Mouse (Mus musculus) monocyte, adult 2 months (primary cell): ENCODE results near the gene Prkcg.
"Not testable (repeated sequence)": the region's sequence is repeated elsewhere in the genome, so short reads cannot be mapped to it uniquely, and the experiment has no call there.

ENCODE experiments used
- DNase-seq, 2 experiments: peaks; one replicate each; pipeline ENCODE4 v3.0.0; 2022; ENCODE audit warnings: low spot score in 2 of 2, low read depth in 1 of 2

Gene Prkcg

DNA sequence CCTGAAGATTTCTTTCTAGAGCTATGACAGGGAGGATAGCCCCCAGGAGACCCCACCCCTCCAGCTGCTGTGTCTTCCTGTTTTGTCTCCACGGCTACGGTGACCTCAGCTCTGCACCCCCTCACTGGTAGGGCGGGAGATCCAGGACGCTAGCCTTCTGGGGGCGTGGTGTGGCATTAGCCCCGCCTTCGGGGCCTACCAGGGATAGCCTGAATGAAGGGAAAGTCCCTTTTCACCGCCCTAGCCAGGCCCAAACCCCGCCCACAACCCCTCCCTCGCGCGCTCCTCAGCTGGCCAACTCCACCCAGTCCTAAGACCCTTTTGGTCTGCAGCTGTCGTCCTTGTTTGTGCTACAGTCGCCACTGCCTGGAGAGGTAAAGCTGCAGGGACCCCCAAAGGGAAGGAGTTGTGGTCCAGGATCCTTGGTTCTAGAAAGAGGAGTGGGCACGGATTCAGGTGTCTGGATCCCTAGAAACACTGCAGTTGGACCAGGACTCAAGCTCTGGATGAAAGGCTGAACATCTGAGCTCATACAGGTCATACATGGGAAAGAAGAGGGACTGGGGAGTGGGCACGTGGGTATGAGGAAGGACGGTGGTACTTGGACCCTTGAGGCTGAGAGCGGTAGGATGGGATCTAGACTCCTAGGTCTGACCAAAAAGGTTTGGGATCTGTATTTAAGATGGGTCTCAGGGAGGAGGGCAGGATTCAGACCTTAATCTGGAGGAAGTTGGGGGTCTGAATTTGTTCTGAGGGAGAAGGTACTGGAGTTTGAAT is 1.5 kb downstream of the Prkcg start:
- peak; percentile 95 to 97 for DNase-seq

GRCm38 (mm10) chr7:3291197-3291596 is 2.2 kb downstream of the Prkcg start:
- no peak for DNase-seq

DNA sequence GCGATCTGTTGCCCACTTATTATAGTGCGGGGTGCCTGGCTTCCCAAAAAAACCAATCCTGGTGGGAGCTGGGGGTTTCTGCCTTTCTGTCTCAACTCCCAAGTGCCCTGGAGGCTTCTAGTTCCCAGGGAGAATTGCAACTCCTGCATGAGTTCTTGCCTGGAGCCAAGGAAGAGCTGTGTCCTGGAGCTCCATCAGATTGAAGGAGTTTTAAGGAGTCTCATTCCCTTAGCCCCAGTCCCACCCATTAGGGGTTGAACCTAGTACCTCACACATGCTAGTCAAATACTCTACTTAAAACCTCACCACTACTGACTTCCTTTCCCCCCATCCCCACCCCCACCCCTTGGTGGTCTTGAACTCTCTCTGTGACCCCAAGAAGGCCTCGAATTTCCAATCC is 2.8 kb downstream of the Prkcg start:
- no peak for DNase-seq

GRCm38 (mm10) chr7:3292271-3292670 is 3.3 kb downstream of the Prkcg start:
- not testable (repeated sequence) for DNase-seq

GRCm38 (mm10) chr7:3292791-3293190 is 3.8 kb downstream of the Prkcg start:
- peak; percentile 67 to 78 for DNase-seq

DNA sequence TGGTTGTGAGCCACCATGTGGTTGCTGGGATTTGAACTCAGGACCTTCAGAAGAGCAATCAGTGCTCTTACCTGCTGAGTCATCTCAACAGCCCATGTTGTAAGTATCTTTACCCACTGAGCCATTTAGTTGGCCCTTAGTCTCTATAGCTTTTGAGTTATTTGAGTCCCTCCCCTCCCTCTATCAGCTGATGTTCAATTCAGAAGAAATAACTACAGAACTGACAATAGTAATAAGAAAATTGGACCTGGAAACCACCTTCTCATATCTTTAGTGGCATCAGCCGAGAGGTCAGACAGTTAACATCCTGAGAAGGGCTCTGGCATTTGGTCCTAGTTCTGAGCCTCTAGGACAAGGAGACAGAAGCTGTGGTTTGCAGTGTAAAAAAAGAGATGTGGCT is 5.8 kb downstream of the Prkcg start:
- no peak for DNase-seq

GRCm38 (mm10) chr7:3295321-3296110 is 6.5 kb downstream of the Prkcg start:
- no peak for DNase-seq

- no peak for DNase-seq
Measured at GRCm38 (mm10) chr7:3296711-3297110, 7.7 kb downstream of the Prkcg start.

- no peak for DNase-seq
Measured at GRCm38 (mm10) chr7:3299941-3300617, 11.1 kb downstream of the Prkcg start.

- DNase-seq, result no peak
Measured at GRCm38 (mm10) chr7:3300891-3301627, 12.1 kb downstream of the Prkcg start.

DNA sequence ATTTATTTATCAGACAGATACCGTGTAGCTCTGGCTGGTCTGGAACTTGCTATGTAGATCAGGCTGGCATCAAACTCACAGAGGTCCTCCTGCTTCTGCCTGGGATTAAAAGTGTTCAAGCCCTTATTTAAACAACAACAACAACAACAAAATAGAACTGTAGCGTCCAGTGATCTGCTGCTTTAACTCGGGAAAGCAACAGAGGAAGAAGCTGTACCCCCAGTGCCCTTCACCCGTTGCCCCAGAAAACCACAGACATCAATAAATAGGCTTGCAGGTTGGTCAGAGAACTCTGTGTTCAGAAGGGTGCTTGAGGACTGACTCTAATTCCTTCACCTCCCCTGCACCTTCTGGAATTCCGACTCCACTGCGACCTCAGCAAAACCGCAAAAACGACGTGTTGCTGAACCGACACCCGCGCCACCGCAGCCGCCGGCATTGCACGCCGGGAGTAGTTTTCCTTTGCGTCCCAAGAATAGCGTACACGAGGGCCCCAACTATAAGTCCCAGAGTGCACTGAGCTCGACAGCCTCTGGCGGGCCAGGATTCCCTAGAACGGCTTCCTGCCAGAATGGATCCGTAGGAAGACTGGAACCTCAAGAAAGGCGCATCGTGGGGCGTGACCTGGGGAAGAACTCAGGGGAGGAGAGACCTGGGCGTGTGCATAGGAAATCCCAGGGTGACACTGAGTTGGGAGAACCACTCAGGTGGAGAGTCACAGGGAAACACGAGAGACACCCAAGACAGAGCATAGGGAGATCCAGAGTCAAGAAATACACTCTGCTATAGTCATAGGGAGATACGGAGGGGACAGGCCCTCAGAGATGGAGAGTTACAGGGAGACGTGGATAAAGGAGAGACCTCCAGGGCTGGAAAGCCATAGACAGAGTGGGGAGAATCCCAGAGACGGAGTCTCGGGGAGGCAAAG is 12.9 kb downstream of the Prkcg start:
- no peak for DNase-seq

GRCm38 (mm10) chr7:3302556-3303275 is 13.7 kb downstream of the Prkcg start:
- no peak for DNase-seq

GRCm38 (mm10) chr7:3303276-3303781 is 14.3 kb downstream of the Prkcg start:
- DNase-seq, result no peak

GRCm38 (mm10) chr7:3303789-3304188 is 14.8 kb downstream of the Prkcg start:
- DNase-seq, result no peak

GRCm38 (mm10) chr7:3304298-3304697 is 15.3 kb downstream of the Prkcg start:
- no peak for DNase-seq

DNA sequence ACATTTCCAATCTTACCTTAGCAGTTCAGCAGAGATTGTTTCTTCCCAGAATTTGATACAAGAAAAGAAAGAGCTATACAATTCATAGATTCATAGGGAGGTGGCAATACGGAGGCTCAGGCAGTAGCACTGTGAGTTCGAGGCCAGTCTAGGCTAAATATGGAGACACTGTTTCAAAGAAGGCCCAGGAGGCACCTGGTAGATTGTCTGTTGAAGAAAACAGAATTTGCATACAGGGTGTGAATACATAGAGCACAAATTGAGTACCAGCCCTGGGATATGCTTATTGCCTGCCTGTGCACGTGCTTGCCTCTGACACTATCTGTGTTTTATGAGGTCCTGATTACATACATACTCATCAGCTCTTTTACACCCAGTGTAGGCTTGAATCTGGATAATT is 17.4 kb downstream of the Prkcg start:
- no peak for DNase-seq

GRCm38 (mm10) chr7:3308646-3309045 is 19.7 kb downstream of the Prkcg start:
- no peak for DNase-seq

DNA sequence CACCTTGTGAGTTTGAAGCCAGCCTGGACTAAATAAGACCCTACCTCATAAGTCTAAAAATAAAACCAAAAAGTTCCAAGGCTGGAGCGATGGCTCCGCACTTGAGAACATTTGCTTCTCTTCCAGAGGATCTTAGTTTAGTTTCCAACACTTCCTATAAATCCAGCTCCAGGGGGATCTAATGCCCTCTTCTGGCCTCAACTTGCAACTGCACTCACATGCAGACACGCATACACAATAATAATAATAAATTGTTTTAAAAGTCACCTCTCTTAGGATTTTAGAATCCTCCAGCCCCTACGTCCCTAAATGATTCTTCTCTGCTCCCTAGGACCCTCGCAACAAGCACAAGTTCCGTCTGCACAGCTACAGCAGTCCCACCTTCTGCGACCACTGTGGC is 21.3 kb downstream of the Prkcg start:
- DNase-seq, result no peak

GRCm38 (mm10) chr7:3313571-3313970 is 24.6 kb downstream of the Prkcg start:
- DNase-seq, result no peak
